Mouse (Mus musculus) granulocyte monocyte progenitor cell, adult 5-6 weeks (primary cell): ENCODE measurements around the gene Camta1. TPM values are rescaled to one million over a fixed set of nuclear protein-coding genes. Genes with fewer than 3 reads are reported as not detected.

Experiments
- ATAC-seq: replicated peaks from 2 replicates; pipeline ENCODE4 v1.8.0; 2016; ENCODE audit warnings: mild to moderate bottlenecking, moderate TSS enrichment, inconsistent platforms; ENCODE audit not compliant: poor library complexity, severe bottlenecking
- total RNA-seq, 2 experiments: library from RNA; stranded (forward) in 1 of 2; stranded (reverse) in 1 of 2; fragments of 200-712, 200-1000 nt in 1 of 2; fragments of >200 nt in 1 of 2; fragmentation: Nextera tagmentation in 1 of 2; gene quantifications; 2 replicates each; pipeline ENCODE4 v1.2.3; 2014 to 2017

Camta1 gene
- total RNA-seq, 2 experiments from 2014 or later: 31.9 to 35.5 TPM

DNA sequence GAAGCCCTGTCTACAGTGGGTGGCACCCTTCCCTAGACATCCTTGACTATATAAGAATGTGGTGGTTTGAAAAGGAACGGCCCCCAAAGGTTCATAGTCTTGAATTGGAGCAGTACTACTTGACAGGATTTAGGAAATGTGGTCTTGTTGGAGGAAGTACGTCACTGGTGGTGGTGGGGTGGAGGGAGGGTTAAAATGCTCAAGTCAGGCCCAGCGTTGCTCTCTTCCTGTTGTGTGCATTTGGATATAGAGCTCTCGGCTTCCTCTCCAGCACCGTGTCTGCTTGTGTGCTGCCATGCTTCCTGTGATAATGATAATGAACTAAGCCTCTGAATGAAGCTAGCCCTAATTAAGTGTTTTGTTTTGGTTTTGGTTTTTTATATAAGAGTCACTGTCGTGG lies 114.0 kb downstream of the Camta1 start:
- no peak for ATAC-seq

DNA sequence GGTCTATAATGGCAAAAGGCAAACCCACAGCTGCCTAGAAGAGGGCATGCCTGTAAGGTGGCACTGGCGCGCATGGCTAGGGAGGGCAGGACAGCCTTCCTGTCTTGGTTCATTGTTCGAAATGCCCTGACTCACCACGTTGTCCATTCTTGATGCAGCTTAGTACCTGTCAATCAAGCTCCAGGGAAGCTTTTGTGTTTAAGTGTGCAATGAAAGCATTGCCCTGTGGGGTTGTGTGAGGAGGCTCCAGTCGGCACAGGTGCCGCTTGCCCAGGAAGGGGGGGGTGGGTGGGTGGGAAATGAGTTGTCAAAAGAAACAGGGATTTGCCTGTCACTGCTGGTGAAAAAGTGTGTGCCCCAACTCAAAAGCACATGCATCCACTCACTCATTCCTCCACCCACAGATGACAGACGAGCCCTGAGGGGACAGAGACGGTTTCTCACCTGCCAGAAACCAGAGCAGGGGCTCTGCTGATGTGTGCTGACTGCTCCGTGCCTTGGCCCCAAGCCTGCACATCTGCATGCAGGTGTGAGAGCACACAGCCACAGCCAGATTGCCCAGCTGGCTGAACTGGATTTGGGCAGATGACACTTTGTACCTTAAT lies 115.6 kb downstream of the Camta1 start:
- ATAC-seq: no peak

DNA sequence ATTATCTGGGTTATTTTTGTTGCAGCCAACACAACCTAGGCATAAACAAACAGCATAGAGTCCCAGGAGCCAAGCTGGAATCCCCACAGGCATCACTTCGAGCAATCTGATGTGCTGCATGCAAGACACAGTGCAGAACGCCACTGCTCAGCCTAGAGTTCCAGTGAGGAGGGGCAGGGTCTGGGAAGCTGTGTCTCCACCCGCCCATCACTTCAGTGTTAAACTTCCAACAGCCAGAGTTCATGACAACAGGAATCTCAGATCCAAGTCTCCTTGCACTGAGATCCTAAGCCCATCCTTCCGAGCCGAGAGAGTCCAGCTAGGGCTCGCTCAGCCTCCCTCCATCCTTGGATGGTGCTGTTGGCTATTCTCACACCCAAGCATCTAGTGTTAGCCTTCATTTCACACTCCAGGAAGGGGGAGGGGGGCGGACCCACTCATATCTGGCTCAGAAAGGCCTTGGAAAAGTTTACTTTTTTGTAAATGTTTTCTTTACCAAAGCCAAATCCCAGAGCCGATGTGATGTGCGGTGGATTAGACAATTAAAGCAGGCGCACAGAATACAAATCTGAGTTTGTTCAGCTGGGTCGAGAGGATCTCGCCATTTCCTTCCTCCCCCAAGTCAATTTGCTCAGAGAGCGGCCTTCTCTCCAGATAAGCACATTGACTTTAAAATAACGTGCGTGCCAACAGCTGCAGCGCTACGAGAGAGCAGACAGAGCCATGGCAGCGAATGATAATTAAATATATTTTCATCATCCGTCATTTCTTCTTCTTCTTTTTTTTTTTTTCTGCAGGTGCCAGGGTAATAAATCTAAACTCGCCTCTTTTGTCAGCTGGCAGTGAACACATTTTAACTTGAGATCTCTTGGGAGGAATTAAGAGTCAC lies 120.2 kb downstream of the Camta1 start:
- no peak for ATAC-seq

DNA sequence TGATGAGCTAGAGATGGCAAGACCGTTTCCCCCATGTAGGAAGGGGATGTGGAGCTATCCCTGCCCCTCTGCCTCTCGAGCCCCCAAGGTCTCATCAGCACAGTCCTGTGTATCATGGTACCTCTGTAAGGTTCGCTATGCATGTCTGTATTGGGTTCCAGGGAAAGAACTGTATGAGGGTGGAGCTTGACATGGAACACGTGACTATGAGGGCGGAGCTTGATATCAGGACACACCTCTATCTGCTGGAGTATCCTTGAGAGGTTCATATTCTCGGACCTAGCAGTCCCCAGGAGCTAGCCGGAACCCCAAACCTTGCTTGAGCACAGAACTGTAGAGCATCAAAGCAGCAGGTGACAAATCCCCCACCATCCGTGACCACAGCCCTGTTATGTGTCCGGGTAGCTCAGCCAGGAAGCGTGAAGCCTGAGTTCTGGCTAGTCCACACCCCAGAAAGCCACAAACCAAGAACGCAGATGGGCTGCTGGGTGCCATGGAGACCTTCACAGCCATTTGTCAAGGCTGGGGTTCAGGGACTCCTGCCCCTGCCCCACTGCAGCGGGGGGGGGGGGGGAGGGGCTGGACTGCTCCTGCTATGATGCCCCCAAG lies 122.2 kb downstream of the Camta1 start:
- peak; percentile 9; the same call in 1 of the 2 replicates for ATAC-seq

DNA sequence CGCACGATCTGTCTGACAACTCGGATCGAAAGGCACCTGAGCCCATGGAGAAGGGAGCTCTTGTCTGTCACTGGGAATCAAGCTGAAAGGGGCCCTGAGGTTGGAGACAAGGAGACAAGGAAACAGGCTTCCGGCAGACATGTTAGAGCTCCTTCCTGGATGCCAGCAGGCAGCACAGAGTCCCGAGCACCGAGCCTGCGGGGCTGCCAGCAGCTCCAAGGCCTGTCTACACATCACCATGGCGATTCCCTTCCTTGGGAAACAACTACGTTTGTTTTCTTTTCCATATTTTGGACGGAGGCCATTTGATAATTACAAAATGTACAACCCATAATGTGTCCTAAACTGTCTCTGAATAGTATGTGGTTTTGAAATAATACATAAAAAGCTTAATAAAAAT lies 122.8 kb downstream of the Camta1 start:
- ATAC-seq: no peak

DNA sequence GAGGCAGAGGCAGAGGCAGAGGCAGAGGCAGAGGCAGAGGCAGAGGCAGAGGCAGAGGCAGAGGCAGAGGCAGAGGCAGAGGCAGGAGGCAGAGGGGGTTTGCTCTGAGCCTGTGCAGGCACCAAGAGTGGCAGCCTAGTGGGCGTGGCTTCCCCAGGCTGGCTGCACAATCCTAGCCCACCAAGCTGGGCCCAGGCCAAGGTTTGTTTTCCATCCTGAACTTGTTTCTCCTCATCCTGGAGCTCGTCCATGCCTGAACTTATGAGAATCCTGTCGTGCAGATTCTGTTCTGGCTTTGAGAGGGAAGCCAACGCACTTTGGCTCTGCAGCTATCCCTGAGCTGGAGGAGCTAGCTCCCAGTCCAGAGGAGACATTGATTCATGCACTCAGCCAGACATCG lies 123.4 kb downstream of the Camta1 start:
- ATAC-seq: no peak

DNA sequence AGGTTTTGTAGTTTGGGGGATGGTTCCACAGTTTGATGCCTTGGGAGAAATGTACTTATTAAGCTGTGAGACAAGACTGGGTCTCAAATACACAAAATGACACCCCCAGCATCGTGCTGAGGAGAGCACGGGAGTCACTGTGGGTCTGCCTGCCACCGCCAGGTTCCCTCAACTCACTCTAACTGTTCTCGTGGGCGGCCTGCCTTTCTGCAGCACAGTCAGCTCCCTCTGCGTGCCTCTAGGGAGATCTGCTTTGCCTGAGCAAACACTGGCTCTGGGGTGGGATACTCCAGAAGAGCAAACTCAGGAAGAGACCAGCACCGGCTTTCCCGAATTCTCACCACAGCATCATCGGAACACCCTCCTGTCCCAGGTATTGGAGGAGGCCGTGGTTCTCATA lies 129.0 kb downstream of the Camta1 start:
- ATAC-seq: no peak

DNA sequence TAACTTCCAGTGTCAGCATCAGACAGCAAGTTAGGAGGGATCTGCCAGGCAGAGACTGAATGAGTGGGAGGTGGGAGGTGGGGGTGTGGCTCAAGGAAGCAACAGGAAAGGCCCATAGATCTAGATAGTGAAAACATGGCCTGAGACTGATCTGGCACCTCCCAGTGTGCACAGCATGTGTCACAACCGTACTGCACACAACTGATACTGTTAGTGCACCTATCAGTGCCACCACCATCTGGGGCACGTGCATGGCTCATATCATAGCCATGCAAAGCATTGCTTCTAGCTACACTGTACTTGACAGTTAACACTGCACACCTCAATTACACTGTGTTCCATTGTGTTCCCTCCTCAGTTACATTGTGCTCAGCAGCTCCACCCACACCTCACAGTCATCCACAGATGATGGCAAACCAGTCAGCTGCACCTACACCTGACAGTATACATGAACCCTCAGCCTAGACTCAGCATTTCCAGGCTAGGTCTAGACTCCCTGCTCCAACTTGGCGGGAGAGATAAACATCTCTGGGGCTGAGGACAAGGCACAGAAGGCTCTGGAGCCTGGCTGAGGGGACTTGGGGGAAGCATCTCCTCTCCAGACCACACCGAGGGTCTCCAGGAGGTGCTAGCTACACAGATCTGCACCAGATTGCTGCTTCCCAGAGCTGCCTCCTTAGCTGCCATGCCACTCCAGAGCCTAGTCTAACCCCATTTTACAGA lies 131.5 kb downstream of the Camta1 start:
- no peak for ATAC-seq

DNA sequence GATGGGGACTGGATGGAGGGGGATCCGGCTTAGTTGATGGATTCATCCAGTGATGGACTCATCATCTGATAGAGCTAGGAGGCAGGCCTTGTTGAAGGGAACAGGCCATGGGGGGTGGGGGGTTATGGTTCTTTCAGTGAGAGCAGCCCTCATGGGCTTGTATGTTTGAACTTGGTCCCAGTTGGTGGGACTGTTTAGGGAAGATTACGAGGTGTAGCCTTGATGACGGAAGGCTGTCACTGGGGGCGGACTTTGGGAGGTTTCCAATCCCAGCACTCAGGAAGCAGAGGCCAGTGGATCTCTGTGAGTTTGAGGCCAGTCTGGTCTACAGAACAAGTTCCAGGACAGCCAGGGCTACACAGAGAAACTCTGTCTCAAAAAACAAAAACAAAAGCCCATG lies 132.6 kb downstream of the Camta1 start:
- ATAC-seq: no peak

DNA sequence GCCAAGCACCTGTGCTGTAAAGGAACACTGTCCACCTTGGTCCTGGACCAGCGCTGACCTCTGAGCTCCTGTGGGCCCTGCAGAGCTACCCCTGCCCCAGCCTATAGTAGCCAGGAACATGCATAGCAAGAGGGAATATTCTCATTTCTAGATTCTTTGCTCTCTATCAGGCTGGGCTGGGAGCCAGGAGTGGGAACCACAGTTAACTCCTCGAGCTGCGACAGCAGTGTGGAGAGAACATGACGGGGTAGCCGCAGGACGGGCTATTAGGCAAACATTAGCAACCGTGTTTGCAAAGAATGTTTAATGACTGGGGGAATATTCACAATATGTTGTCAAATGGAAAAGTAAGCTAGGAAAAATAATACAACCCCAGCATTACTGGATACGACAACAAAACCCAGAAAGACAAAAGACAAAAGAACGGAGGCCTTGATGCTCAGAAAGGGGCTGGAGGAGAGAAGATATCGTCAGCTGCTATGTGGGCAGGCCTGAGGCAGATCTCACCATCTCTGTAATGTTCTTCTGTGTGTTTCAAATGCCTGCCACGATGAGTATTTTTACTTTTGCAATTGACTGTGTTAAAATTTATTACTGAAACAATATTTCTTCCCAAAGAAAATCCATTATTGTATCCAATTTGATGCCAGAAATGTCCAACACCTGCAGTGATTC lies 133.1 kb downstream of the Camta1 start:
- ATAC-seq: no peak

DNA sequence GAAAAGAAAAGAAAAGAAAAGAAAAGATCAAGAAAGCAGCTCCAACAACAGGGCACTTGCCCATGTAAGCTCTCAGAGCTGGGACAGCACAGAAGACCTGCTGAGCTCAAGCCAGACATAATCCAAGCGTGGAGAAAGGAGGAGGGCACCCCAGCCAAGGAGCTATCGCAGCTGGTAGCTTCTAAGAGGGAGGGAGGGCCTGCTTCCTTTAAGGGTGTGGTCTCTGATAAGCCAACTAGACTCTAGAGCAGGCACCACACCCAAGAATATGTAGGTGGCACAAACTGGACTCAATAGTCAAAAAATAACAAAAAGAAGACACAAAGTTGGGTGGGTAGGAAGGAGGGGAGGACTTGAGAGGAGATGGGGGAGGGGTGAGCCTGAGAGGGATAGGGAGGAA lies 135.3 kb downstream of the Camta1 start:
- no peak for ATAC-seq

DNA sequence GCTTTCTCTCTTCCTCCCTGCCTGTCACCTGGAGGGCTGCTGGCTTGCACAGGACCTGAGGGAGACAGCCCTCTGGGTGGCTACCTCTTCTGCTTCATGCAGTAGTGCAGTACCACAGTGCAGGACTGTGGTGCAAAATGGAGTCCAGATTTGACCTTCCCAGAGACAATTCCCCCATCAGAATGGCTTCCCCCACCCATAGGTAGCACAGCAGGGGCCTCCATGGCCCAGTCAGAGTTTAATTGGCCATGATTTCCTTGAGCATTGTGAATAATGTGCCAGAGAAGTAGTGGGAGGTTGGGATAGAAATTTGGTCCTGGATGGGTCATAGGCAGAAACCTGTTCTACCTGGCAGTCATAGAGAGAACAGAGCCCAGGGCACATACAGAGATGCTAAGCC lies 136.8 kb downstream of the Camta1 start:
- ATAC-seq: no peak

DNA sequence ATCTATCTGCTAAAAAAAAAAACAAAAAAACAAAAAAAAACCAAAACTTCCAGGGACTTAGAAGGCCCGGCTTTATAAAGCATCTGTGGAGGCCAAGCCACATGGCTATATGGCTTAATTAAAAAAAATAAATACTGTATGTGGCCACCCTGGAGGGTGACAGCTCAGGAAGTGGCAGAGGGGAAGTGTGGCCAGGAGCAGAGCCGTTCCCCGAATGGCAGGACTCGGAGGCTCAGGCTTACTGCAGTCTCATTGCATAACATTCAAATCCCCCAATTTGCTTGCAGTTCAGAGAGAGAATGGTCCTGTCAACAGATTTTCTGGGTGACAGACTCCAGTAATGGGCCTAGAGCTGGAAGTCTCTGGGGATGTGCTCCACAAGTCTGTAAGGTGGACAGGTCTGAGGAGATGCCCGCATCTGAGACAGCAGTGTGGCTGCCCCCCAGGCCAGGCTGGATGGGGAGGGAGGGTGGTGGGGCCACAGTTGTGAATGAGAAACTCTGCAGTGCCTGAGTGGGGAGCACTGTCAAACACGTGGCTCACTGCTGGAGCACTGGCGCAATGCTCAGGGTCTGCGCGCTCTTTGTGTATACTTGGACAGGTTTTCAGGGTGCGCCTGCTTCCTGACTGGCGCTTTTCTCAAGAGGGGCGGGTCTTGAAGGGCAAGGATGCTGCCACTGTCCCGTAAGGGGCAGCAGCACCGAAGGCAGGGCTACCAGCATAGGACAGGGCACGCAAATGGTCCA lies 140.8 kb downstream of the Camta1 start:
- peak; percentile 92 for ATAC-seq

DNA sequence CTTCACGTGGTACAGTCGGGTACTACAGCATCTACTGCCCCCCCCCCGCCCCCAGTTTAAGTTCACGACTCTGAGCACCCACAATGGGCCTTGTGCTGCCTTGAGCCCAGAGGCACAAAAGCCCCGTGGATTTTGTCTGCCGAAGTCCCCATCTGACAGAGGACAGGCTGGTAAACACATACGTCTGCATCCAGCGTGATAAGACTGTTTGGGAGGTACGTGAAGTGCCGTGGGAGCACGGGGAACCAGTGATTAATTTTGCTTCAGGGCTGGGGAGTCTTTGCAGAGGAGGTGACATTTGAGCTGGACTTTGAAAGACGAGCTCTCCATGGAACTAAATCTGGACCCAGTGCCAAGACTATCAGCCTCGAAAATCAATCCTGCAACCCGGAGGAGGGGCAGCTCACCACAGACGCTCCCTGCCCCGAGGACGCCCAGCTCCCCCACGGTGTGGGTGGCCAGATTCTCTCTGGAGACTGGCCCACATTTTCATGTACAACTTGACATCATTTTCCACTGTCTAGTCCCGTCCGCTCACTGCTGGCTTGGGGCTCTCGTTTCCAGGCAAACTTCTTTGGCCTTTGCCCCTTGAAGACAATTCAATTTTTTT lies 142.7 kb downstream of the Camta1 start:
- no peak for ATAC-seq

DNA sequence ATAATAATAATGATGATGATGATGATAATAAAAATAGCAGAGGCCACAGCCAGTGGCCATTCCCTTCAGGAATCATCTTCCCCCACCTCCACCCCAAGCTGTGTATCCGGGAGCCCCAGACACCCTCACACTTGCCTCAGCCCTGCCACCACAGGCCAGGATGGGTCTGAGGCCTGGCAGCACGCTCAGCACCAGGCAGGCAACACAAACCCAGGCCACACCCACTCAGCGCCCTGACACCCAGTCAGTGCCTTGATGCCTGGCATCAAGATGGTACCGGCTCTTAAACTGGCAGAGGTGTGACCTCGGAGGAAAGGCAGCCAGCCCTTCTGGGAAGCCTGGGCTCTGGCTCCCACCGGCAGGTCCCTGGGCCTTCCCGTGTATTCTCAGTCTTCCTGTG lies 143.8 kb downstream of the Camta1 start:
- ATAC-seq: no peak

DNA sequence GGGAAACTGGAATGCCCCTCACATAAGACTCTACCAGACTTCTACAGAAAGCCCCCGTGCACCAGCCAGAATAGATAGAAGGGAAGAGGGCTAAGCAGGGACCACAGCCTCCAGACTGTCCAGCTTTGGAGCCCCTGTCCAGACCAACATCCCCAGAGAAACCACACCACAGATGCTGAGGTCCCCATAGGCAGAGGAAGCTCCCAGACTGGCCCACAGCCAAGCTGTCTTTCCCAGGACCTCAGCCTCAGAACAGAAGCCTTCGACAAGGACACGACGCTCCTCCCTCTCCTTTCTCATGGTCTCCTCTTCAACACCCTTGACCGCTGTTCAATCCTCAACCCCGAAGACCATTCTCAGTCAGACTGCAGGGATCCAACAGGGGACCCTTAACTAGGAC lies 148.0 kb downstream of the Camta1 start:
- no peak for ATAC-seq

DNA sequence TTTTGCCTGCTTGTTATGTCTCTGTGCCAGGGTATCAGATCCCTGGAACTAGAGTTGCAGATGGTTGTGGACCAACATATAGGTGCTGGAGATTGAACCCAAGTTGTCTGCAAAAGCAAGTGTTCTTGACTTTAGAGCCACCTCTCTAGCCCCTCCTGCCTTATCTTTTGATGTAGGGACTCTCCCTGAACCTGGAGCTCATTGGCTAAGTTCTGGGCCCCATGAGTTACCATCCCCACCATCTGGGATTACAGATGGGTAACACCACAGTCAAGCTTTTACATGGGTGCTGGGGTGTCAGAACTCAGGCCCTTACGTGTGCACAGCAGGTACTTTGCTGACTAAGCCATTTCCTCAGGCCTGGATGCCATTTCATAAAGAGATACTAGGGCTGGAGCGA lies 150.3 kb downstream of the Camta1 start:
- no peak for ATAC-seq

DNA sequence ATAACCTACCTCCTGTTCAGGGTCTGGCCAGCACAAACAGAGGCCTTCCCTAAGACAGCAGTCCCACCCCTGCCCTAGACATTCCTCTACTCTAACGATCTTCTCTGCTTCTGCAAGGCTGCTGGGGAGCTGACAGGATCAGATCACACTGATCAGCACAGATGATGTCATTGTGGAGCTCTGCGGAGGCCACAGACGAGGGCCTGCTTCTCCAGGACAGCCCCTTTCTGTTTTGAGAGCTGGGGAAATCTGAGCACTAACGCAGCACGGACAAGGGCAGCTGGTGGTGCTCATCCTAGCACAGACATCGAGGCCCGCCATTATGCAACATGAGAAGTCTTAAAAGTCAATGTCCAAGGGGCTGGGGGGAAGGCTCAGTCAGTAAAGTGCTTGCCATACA lies 151.2 kb downstream of the Camta1 start:
- ATAC-seq: no peak

DNA sequence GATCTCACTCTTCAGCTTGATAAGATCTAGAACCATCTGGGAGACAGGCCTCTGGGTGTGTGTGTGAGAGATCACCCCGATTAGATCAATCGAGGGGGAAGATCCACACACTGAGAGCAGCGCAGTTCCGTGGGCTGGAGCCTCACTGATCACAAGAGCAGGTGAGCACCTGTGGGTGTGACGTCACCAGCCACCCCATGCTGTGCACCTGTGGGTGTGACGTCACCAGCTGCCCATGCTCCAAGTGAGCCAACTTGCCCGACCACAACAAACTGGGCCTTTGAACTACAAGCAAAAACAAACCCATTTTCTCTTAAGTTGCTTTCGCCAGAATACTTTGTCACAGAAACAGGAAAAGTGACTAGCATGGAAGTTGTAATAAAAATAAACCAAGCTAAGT lies 152.4 kb downstream of the Camta1 start:
- ATAC-seq: no peak
